Mouse (Mus musculus) heart, adult 2 months (tissue): ENCODE data around the gene Sptssb. TPM values are rescaled to one million over a fixed set of nuclear protein-coding genes. Genes with fewer than 3 reads are reported as not detected.

Experiments used
- DNase-seq, 2 experiments: peaks; one replicate each; pipeline ENCODE4 v3.0.0; 2021
- H3K27ac ChIP-seq: fragments of 200-600 bp; 2 replicates; pipeline ENCODE4 v1.8.1; 2022
- H3K27me3 ChIP-seq: fragments of 200-500 bp; 2 replicates; pipeline ENCODE4 v1.6.1; 2012; ENCODE audit warnings: mild to moderate bottlenecking, low read length, inconsistent platforms, mixed read lengths; ENCODE audit not compliant: control insufficient read depth, insufficient read depth
- H3K36me3 ChIP-seq: fragments of 200-500 bp; 2 replicates; pipeline ENCODE4 v1.6.1; 2012; ENCODE audit warnings: low read length, inconsistent platforms; ENCODE audit not compliant: control insufficient read depth, insufficient read depth
- H3K4me1 ChIP-seq: fragments of 200-500 bp; 2 replicates; pipeline ENCODE4 v1.6.1; 2011; ENCODE audit warnings: low read length; ENCODE audit not compliant: control insufficient read depth, insufficient read depth
- H3K4me3 ChIP-seq: fragments of 200-600 bp; 2 replicates; pipeline ENCODE4 v1.8.1; 2022
- H3K79me2 ChIP-seq: fragments of 200-500 bp; replicated peaks from 2 replicates; pipeline ENCODE4 v1.6.1; 2012; ENCODE audit warnings: mild to moderate bottlenecking, inconsistent platforms, low read length, moderate library complexity, mixed read lengths; ENCODE audit not compliant: control insufficient read depth, insufficient read depth
- H3K9ac ChIP-seq: fragments of 200-500 bp; 2 replicates; pipeline ENCODE4 v1.6.1; 2012; ENCODE audit warnings: low read depth, mild to moderate bottlenecking, control low read depth, inconsistent platforms, low read length, mixed read lengths
- CTCF ChIP-seq: fragments of 200-600 bp; IDR thresholded peaks from 2 replicates; pipeline ENCODE4 v1.8.1; 2022; ENCODE audit warnings: antibody characterized with exemption, mild to moderate bottlenecking, moderate library complexity
- EP300 ChIP-seq: fragments of 200-500 bp; IDR thresholded peaks from 2 replicates; pipeline ENCODE4 v1.6.1; 2011; ENCODE audit warnings: low read depth, low read length, control low read depth; ENCODE audit not compliant: insufficient read depth
- POLR2A ChIP-seq: fragments of 200-500 bp; IDR thresholded peaks from 2 replicates; pipeline ENCODE4 v1.6.1; 2011; ENCODE audit warnings: mild to moderate bottlenecking, low read depth, low read length, control low read depth; ENCODE audit not compliant: insufficient read depth
- WGBS: fragments of 180-500 bp; shearing (Covaris S2); methylation state at CpG from one replicate; pipeline ENCODE4 v1.1.7; 2018; 5-methylcytosine and 5-hydroxymethylcytosine counted together
- intact Hi-C: fragments of 180-260 bp; cut with DNase I; formaldehyde crosslinking; loops from one replicate; pipeline ENCODE4 v1.15.1; 2025
- polyA plus RNA-seq: library from polyadenylated mRNA; depleted of rRNA; stranded (reverse); fragments of >200 nt; gene quantifications from 2 replicates; pipeline ENCODE4 v1.2.3, GENCODE M21; 2012; rRNA removed
- total RNA-seq, 2 experiments: library from RNA; stranded (reverse); gene quantifications; 2 replicates each; pipeline ENCODE4 v1.2.3; 2021

Sptssb gene
- total and polyA plus RNA-seq, 3 experiments, result not detected

DNA sequence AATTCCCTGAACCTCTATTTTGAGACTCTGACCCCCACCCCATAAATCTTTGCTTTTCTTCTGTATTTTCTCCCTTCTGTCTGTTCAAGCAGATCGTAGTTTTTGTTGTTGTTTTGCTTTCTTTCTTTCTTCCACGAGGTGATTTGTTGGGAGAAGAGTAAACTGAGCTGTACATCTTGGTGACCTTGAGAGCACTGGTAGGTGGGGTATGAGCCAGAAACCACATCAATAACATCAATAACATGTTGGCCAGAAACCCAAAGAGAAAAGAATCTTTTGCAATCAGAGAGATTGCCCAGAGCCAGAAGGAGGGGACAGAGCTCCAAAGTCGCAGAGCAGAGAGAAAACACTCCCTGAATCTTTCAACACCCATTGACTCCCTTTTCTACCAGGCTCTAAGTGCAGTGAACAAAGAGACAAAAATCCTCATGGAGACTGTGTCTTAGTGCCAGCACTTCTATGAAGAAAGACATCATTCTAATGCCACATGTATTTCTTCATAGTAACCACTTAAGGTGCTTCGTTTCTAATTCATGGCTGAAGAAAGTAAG is 80.4 kb downstream of the Sptssb start:
- TF ChIP-seq CTCF (no peak), EP300 (no peak), POLR2A (no peak)
- Histone ChIP-seq H3K27me3 (no peaks in the 10 kb centered on the region), H3K4me1 (no peaks in the 10 kb centered on the region), H3K36me3 (no peaks in the 10 kb centered on the region), H3K27ac (no peak overlapping the region), H3K9ac (no peak overlapping the region), H3K79me2 (no peaks in the 10 kb centered on the region), H3K4me3 (no peak overlapping the region)
- DNase-seq, result no peak
- 61% methylated on average over 4 of the region's 4 CpGs for WGBS
- intact Hi-C loops, result no loop called here

DNA sequence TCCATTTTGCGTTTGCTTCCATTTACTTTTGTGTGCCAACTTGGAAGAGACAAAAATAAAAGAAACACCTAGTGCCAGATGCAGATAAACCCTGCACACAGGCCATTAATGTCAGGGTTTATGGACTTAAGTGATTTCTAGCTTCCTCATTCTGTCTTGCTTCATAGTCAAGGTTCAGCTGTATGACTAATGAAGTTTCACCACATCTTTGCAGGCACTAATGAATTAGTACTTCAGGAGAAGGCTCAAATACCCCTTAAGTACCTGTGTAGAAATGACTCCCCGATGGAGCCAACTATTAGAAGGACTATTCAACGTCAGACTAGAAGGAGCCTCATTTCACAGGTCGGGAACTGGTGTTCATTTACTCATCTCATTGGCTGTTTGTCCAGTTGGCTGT is 86.4 kb downstream of the Sptssb start:
- Histone ChIP-seq H3K27ac (no peak overlapping the region), H3K36me3 (no peaks in the 10 kb centered on the region), H3K9ac (no peak overlapping the region), H3K79me2 (no peaks in the 10 kb centered on the region), H3K4me1 (no peaks in the 10 kb centered on the region), H3K4me3 (no peak overlapping the region), H3K27me3 (no peaks in the 10 kb centered on the region)
- intact Hi-C loops, result no loop called here
- TF ChIP-seq EP300 (no peak), POLR2A (no peak), CTCF (no peak)
- no peak for DNase-seq
- 77% methylated on average over 4 of the region's 4 CpGs for WGBS

Other genes with a start within 250 kb of the Sptssb start
- gene Nmd3, start 138.0 kb downstream of the Sptssb start, total RNA-seq, result 10 to 100 TPM; 37.3 to 44.8 TPM
- 20.9 and 21.4 TPM in 2 replicates for gene Nmd3, start 138.0 kb downstream of the Sptssb start, polyA plus RNA-seq
- gene Otol1, start 147.7 kb upstream of the Sptssb start, total RNA-seq, result not detected
- not detected in 2 replicates for gene Otol1, start 147.7 kb upstream of the Sptssb start, polyA plus RNA-seq